Mouse (Mus musculus): ENCODE results near the gene Hao1. TPM values are rescaled to one million over a fixed set of nuclear protein-coding genes. Genes with fewer than 3 reads are reported as not detected.

Gene Hao1
- 0.03 TPM in 1 of 2 replicates, not detected in the other for polyA plus RNA-seq (2012; rRNA removed)

GRCm38 (mm10) chr2:134554221-134554727 is at the start of gene Hao1:
Gene Hao1 (minus strand): TSS chr2:134554368.

Other genes with a start within 250 kb of the Hao1 start
- 6.3 and 8.6 TPM in 2 replicates for gene Tmx4, start 89.8 kb upstream of the Hao1 start, polyA plus RNA-seq (2012; rRNA removed)
- 1.4 and 1.6 TPM in 2 replicates for gene Plcb1, start 231.7 kb upstream of the Hao1 start, polyA plus RNA-seq (2012; rRNA removed)